Mouse (Mus musculus) ovary, postnatal 36 days (tissue): ENCODE results near the gene Depdc5.
A peak's percentile ranks its signal among the peaks of the same experiment; 100 is the strongest.
"Not testable (repeated sequence)": the region's sequence is repeated elsewhere in the genome, so short reads cannot be mapped to it uniquely, and the experiment has no call there.

Experiments used
- DNase-seq: peaks from one replicate; pipeline ENCODE4 v3.0.0; 2022; ENCODE audit warnings: low spot score, mixed read lengths

Depdc5 gene

DNA sequence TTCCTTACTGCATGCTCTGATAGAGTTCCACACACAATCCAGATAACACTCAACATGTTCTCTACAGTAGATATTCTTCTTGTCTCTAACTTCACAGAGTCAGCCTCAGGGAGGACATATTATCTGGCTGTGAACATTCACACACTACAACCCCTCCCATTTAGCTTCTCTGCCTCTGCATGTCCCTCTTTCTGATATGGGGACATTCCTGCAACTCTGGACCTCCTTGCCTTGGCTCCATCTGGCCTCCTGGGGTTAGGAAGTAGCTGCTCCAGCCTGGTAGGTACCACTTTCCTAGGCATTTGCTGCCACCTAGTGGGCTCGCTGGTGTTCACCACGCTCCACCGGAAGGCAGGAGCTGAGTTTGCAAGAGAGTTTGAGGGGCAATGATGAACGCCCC lies 169.6 kb downstream of the Depdc5 start:
- peak; percentile 77 for DNase-seq

- DNase-seq: not testable (repeated sequence)
These were observed 170.1 kb downstream of the Depdc5 start for GRCm38 (mm10) chr5:33033633-33034032.

- no peak for DNase-seq
These were observed 170.6 kb downstream of the Depdc5 start for GRCm38 (mm10) chr5:33034100-33034499.

DNA sequence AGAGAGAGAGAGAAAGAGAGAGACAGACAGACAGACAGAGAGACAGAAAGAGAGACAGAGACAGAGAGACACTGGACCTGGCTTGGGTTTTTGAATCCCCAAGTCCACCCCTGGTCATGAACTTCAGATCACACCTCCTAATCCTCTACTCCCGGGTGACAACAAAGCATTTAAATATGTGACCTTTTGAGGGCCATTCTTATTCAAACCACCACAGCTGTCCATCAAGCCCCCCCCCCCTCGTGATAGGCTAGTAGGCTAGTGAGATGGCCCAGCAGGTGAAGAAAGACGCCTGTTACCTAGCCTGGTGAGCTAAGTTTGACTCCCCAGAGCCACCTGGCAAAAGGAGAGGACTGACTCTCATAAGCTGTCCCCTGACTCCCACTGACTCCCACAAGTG lies 171.4 kb downstream of the Depdc5 start:
- no peak for DNase-seq

- no peak for DNase-seq
These were observed 175.4 kb downstream of the Depdc5 start for GRCm38 (mm10) chr5:33038656-33039509.

DNA sequence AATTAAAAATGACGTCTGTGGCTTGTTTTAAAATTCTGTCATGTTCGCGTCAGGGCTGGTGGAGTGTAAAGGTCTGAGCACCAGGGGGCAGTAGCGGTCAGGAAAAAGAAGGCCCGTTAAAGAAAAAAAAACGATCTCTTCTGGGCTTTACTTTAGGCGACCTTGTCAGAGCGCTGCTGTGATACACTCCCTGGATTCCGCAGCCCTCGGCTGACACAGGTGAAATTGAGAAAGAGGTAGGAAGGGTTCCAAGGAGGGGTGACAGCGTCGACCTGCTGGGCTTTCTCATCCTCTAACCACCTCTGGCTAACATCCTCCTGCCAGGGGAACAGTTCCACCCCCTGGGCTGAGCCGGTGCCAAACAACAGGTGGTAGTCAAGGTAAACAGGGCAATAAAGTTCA lies 176.0 kb downstream of the Depdc5 start:
- peak; percentile 67 for DNase-seq

GRCm38 (mm10) chr5:33040735-33041134 lies 177.2 kb downstream of the Depdc5 start:
- not testable (repeated sequence) for DNase-seq

GRCm38 (mm10) chr5:33043397-33043796 lies 179.9 kb downstream of the Depdc5 start:
- DNase-seq: no peak
